ENCODE assay signal across 9 mouse cellular contexts in the genomic region with DNA sequence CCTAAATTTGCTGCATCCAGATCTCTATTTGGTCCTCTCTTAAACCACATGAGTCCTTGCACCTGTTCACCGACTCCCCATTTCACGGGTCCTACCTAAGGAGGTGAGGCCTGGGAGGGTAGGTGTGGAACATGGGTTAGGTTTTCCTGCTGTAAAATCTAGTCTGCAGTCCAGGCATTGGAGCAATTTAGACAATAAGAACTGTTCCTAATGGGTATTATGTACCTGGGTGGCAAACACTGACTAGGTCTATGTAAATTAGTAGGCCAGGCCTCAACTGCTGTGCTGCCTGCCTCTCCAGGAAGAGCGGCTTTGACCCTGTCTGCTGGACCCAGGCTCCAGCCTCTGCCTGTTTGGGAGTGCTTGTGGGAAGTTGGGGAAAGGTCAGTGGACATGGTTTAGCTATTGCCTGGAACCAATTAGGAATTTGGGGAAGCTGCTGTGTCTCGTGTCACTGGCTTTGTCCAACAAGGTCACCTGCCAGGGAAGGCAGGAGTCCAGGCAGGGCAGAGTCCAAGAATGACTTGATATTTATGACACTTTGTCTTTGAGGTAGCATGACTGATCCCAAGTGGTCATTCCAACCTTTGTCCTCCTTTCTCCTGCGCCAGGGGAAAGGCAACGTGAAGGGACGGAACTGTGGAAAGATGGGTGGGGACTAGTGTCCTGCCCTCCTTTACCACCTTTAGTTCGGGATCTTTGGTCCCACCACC. TPM values are rescaled to one million over a fixed set of nuclear protein-coding genes. Genes with fewer than 3 reads are reported as not detected.
DNase-seq lines count a peak whose midpoint lies in the region; ATAC-seq and TF ChIP-seq lines count a peak whose summit lies in the region.
"Had no signal": no experiment of that assay in that cellular context is flagged by ENCODE, and none has a peak within 500 bp of the region (broad histone marks: within the 10 kb centered on the region; RNA-seq: fewer than 3 reads in every experiment).

No protein-coding gene starts in this region.

- DNase-seq in adrenal gland, adult 2 months, result peak; percentile 73
- no peak for DNase-seq in adrenal gland, postnatal 4 days (ENCODE audit: low spot score in 2 of 2)
- peak; percentile 52 for DNase-seq in adrenal gland, postnatal 25 days
- peak; percentile 36 for DNase-seq in heart, postnatal 0 days (ENCODE audit: low spot score)
- no peak for DNase-seq in frontal cortex, postnatal 36 days (ENCODE audit: low spot score in 2 of 2)
- DNase-seq in spleen, postnatal 10 days (ENCODE audit: low spot score in 2 of 2), result no peak

- H3K4me2 ChIP-seq in heart, postnatal 0 days (ENCODE audit: low read depth, low read length), result peak overlapping the region; percentile 40
- no peak overlapping the region for H3K4me2 ChIP-seq in limb, embryonic 15.5 days

- no peaks in the 10 kb centered on the region for H3K9me3 ChIP-seq in heart, postnatal 0 days (replicated peaks; ENCODE audit: control insufficient read depth, low read length)
- H3K9me3 ChIP-seq in limb, embryonic 15.5 days, result no peaks in the 10 kb centered on the region

- no peak for TF ChIP-seq CTCF in heart, postnatal 0 days (IDR thresholded peaks at IDR 0.05; ENCODE audit: low read depth)

- WGBS in heart, postnatal 0 days, result 60% methylated on average over 8 of the region's 8 CpGs
- WGBS in limb, embryonic 15.5 days, result 86% methylated on average over 8 of the region's 8 CpGs

- peak; percentile 95 for TF ChIP-seq EP300 in heart, postnatal 0 days (IDR thresholded peaks at IDR 0.05; ENCODE audit: low read depth)

- H3K27me3 ChIP-seq in heart, postnatal 0 days (ENCODE audit: control insufficient read depth, insufficient read depth, low read length), result no peaks in the 10 kb centered on the region
- no peaks in the 10 kb centered on the region for H3K27me3 ChIP-seq in limb, embryonic 15.5 days

- peak overlapping the region; percentile 44 for H3K9ac ChIP-seq in heart, postnatal 0 days (replicated peaks; ENCODE audit: low read depth, low read length)
- H3K9ac ChIP-seq in limb, embryonic 15.5 days, result no peak overlapping the region

- H3K4me3 ChIP-seq in heart, postnatal 0 days (ENCODE audit: low read depth, low read length), result no peak overlapping the region
- no peak overlapping the region for H3K4me3 ChIP-seq in limb, embryonic 15.5 days

- peaks cover 80% of the 10 kb centered on the region for H3K4me1 ChIP-seq in heart, postnatal 0 days (ENCODE audit: control insufficient read depth, insufficient read depth)
- peaks cover 34% of the 10 kb centered on the region for H3K4me1 ChIP-seq in limb, embryonic 15.5 days

- no peaks in the 10 kb centered on the region for H3K36me3 ChIP-seq in heart, postnatal 0 days (replicated peaks; ENCODE audit: control insufficient read depth, insufficient read depth, low read length)
- H3K36me3 ChIP-seq in limb, embryonic 15.5 days, result 0 out of 2 replicates have a peak, but pooled peaks cover 6% of the 10 kb centered on the region

- peak; percentile 9; the same call in 1 of the 2 replicates for ATAC-seq in heart, postnatal 0 days (ENCODE audit: insufficient read depth, low read depth)
- no peak for ATAC-seq in limb, embryonic 15.5 days (ENCODE audit: insufficient number of reproducible peaks, low FRiP score, low TSS enrichment, low read depth)
- no peak for ATAC-seq in erythroblast, adult 5-6 weeks (replicated peaks; ENCODE audit: low FRiP score, poor library complexity, severe bottlenecking)

- H3K27ac ChIP-seq in heart, postnatal 0 days (ENCODE audit: low read depth), result peak overlapping the region; percentile 99
- peak overlapping the region; percentile 89 for H3K27ac ChIP-seq in limb, embryonic 15.5 days

RNA-seq across cellular contexts. Expression of a gene that starts 1.4 kb away (rescaled TPM):
- total RNA-seq in adrenal gland, adult 2 months (2021), result not detected
- not detected in 2 replicates for polyA plus RNA-seq in adrenal gland, adult 2 months (2012; rRNA removed)
- total RNA-seq in adrenal gland, postnatal 4 days (2021), result not detected
- total RNA-seq in adrenal gland, postnatal 25 days (2021), result not detected in 2 replicates
- total RNA-seq in heart, postnatal 0 days (2014; rRNA removed; ENCODE audit: low replicate concordance), result not detected in 2 replicates
- 1.1 and 1.2 TPM in 2 replicates for polyA plus RNA-seq in heart, postnatal 0 days (2015; fragmentation: Nextera tagmentation; extraction: Ambion mirVana)
- polyA plus RNA-seq in limb, embryonic 15.5 days (2015; fragmentation: Nextera tagmentation; extraction: Ambion mirVana), result 0.82 and 1.2 TPM in 2 replicates
- not detected in 2 replicates for total RNA-seq in erythroblast, adult 5-6 weeks (2015; ENCODE audit: low replicate concordance)
- total RNA-seq in erythroblast, adult 5-6 weeks (2017; ENCODE audit: low replicate concordance), result not detected in 2 replicates
- total RNA-seq: hematopoietic stem cell, adult 5-6 weeks had no signal

RNA-seq across cellular contexts. Expression of a gene that starts 17.7 kb away (rescaled TPM):
- 100 to 1,000 TPM; 421 to 430 TPM for total RNA-seq in adrenal gland, adult 2 months (2021)
- 390 and 481 TPM in 2 replicates for polyA plus RNA-seq in adrenal gland, adult 2 months (2012; rRNA removed)
- total RNA-seq in adrenal gland, postnatal 4 days (2021), result 100 to 1,000 TPM; 980 to 992 TPM
- total RNA-seq in adrenal gland, postnatal 25 days (2021), result 421 and 586 TPM in 2 replicates
- total RNA-seq in heart, postnatal 0 days (2014; rRNA removed; ENCODE audit: low replicate concordance), result 1,058 and 1,196 TPM in 2 replicates
- polyA plus RNA-seq in heart, postnatal 0 days (2015; fragmentation: Nextera tagmentation; extraction: Ambion mirVana), result 332 and 600 TPM in 2 replicates
- polyA plus RNA-seq in limb, embryonic 15.5 days (2015; fragmentation: Nextera tagmentation; extraction: Ambion mirVana), result 151 and 157 TPM in 2 replicates
- total RNA-seq in erythroblast, adult 5-6 weeks (2015; ENCODE audit: low replicate concordance), result 125 and 174 TPM in 2 replicates
- total RNA-seq in erythroblast, adult 5-6 weeks (2017; ENCODE audit: low replicate concordance), result 113 and 122 TPM in 2 replicates

RNA-seq across cellular contexts. Expression of a gene that starts 18.6 kb away (rescaled TPM):
- 10 to 100 TPM; 32.5 to 38.5 TPM for total RNA-seq in adrenal gland, adult 2 months (2021)
- 19.9 and 21.4 TPM in 2 replicates for polyA plus RNA-seq in adrenal gland, adult 2 months (2012; rRNA removed)
- total RNA-seq in adrenal gland, postnatal 4 days (2021), result 10 to 100 TPM; 37.6 to 37.8 TPM
- total RNA-seq in adrenal gland, postnatal 25 days (2021), result 37.7 and 44.9 TPM in 2 replicates
- total RNA-seq in heart, postnatal 0 days (2014; rRNA removed; ENCODE audit: low replicate concordance), result 10.3 and 13.1 TPM in 2 replicates
- 37.1 and 38.7 TPM in 2 replicates for polyA plus RNA-seq in heart, postnatal 0 days (2015; fragmentation: Nextera tagmentation; extraction: Ambion mirVana)
- 38.9 and 42.0 TPM in 2 replicates for polyA plus RNA-seq in limb, embryonic 15.5 days (2015; fragmentation: Nextera tagmentation; extraction: Ambion mirVana)
- 7.3 and 17.7 TPM in 2 replicates for total RNA-seq in erythroblast, adult 5-6 weeks (2015; ENCODE audit: low replicate concordance)
- 3.9 and 16.5 TPM in 2 replicates for total RNA-seq in erythroblast, adult 5-6 weeks (2017; ENCODE audit: low replicate concordance)

RNA-seq across cellular contexts. Expression of a gene that starts 21.0 kb away (rescaled TPM):
- 1 to 10 TPM in 1 of 2 experiments, under 1 TPM in 1; 0.75 to 2.3 TPM for total RNA-seq in adrenal gland, adult 2 months (2021)
- 1.8 and 2.0 TPM in 2 replicates for polyA plus RNA-seq in adrenal gland, adult 2 months (2012; rRNA removed)
- 1 to 10 TPM in 1 of 2 experiments, under 1 TPM in 1; 0.59 to 1.5 TPM for total RNA-seq in adrenal gland, postnatal 4 days (2021)
- 0.71 and 0.97 TPM in 2 replicates for total RNA-seq in adrenal gland, postnatal 25 days (2021)
- 1.2 and 5.3 TPM in 2 replicates for total RNA-seq in heart, postnatal 0 days (2014; rRNA removed; ENCODE audit: low replicate concordance)
- polyA plus RNA-seq in heart, postnatal 0 days (2015; fragmentation: Nextera tagmentation; extraction: Ambion mirVana), result 6.0 and 6.8 TPM in 2 replicates
- polyA plus RNA-seq in limb, embryonic 15.5 days (2015; fragmentation: Nextera tagmentation; extraction: Ambion mirVana), result 1.9 and 2.7 TPM in 2 replicates
- total RNA-seq in erythroblast, adult 5-6 weeks (2015; ENCODE audit: low replicate concordance), result not detected in 2 replicates
- not detected in 2 replicates for total RNA-seq in erythroblast, adult 5-6 weeks (2017; ENCODE audit: low replicate concordance)
- total RNA-seq: hematopoietic stem cell, adult 5-6 weeks had no signal

RNA-seq across cellular contexts. Expression of a gene that starts 25.5 kb away (rescaled TPM):
- total RNA-seq in adrenal gland, adult 2 months (2021), result 10 to 100 TPM; 31.2 to 46.4 TPM
- 17.6 and 21.1 TPM in 2 replicates for polyA plus RNA-seq in adrenal gland, adult 2 months (2012; rRNA removed)
- total RNA-seq in adrenal gland, postnatal 4 days (2021), result 10 to 100 TPM; 66.3 to 69.1 TPM
- 32.9 and 50.0 TPM in 2 replicates for total RNA-seq in adrenal gland, postnatal 25 days (2021)
- 33.1 and 50.6 TPM in 2 replicates for total RNA-seq in heart, postnatal 0 days (2014; rRNA removed; ENCODE audit: low replicate concordance)
- polyA plus RNA-seq in heart, postnatal 0 days (2015; fragmentation: Nextera tagmentation; extraction: Ambion mirVana), result 3.6 and 5.1 TPM in 2 replicates
- 7.7 and 9.4 TPM in 2 replicates for polyA plus RNA-seq in limb, embryonic 15.5 days (2015; fragmentation: Nextera tagmentation; extraction: Ambion mirVana)
- not detected in 2 replicates for total RNA-seq in erythroblast, adult 5-6 weeks (2015; ENCODE audit: low replicate concordance)
- not detected in 2 replicates for total RNA-seq in erythroblast, adult 5-6 weeks (2017; ENCODE audit: low replicate concordance)

Comparison
In these comparisons a context has a peak if more than half of its experiments do, and no peak if none do; other contexts are left out.
1. DNase-seq: peak in adrenal gland, adult 2 months (single experiment), adrenal gland, postnatal 25 days (single experiment) and heart, postnatal 0 days (single experiment); none in adrenal gland, postnatal 4 days (0 of 2), frontal cortex, postnatal 36 days (0 of 2) and spleen, postnatal 10 days (0 of 2).